Mouse (Mus musculus) hindbrain, embryonic 16.5 days (tissue): ENCODE measurements around the gene Adprh. TPM values are rescaled to one million over a fixed set of nuclear protein-coding genes. Genes with fewer than 3 reads are reported as not detected.

Experiments used
- ATAC-seq: fragments of 200-750 bp; cut with Nextera tagmentation; 2 replicates; pipeline ENCODE4 v1.8.0; 2017; ENCODE audit warnings: moderate TSS enrichment, moderate library complexity
- H3K27ac ChIP-seq: fragments of 300-500 bp; sonication (generic); 2 replicates; pipeline ENCODE4 v1.5.1; 2014; ENCODE audit warnings: low read depth, mild to moderate bottlenecking, control low read depth, low read length, moderate library complexity
- H3K27me3 ChIP-seq: fragments of 300-500 bp; sonication (generic); replicated peaks from 2 replicates; pipeline ENCODE4 v1.6.1; 2014; ENCODE audit warnings: low read length; ENCODE audit not compliant: control insufficient read depth, insufficient read depth
- H3K36me3 ChIP-seq: fragments of 300-500 bp; sonication (generic); 2 replicates; pipeline ENCODE4 v1.6.1; 2014; ENCODE audit warnings: mild to moderate bottlenecking, low read length, moderate library complexity, mixed read lengths; ENCODE audit not compliant: control insufficient read depth, insufficient read depth
- H3K4me1 ChIP-seq: fragments of 300-500 bp; sonication (generic); 2 replicates; pipeline ENCODE4 v1.6.1; 2014; ENCODE audit warnings: low read depth, low read length; ENCODE audit not compliant: control insufficient read depth, insufficient read depth
- H3K4me2 ChIP-seq: fragments of 300-500 bp; sonication (generic); 2 replicates; pipeline ENCODE4 v1.6.1; 2014; ENCODE audit warnings: mild to moderate bottlenecking, low read length, control low read depth, moderate library complexity
- H3K4me3 ChIP-seq: fragments of 300-500 bp; sonication (generic); 2 replicates; pipeline ENCODE4 v1.5.1; 2014; ENCODE audit warnings: mild to moderate bottlenecking, low read length, control low read depth, moderate library complexity
- H3K9ac ChIP-seq: fragments of 300-500 bp; sonication (generic); 2 replicates; pipeline ENCODE4 v1.6.1; 2014; ENCODE audit warnings: low read depth, mild to moderate bottlenecking, control low read depth, low read length, moderate library complexity
- H3K9me3 ChIP-seq: fragments of 300-500 bp; sonication (generic); 2 replicates; pipeline ENCODE4 v1.6.1; 2014; ENCODE audit warnings: mild to moderate bottlenecking, low read length, moderate library complexity; ENCODE audit not compliant: control insufficient read depth
- WGBS: fragments of 180-500 bp; shearing (Covaris S2); extraction: QIAGEN DNeasy Blood & Tissue Kit; methylation state at CpG from one replicate; pipeline ENCODE4 v1.1.7; 2014; 5-methylcytosine and 5-hydroxymethylcytosine counted together
- polyA plus RNA-seq: library from polyadenylated mRNA; unstranded; fragments of >200 nt; fragmentation: Nextera tagmentation; extraction: Ambion mirVana; gene quantifications from 2 replicates; pipeline ENCODE4 v1.2.1, GENCODE M21; 2015

The Adprh gene
- polyA plus RNA-seq, 1 experiment from 2014 or later = 159 TPM

DNA sequence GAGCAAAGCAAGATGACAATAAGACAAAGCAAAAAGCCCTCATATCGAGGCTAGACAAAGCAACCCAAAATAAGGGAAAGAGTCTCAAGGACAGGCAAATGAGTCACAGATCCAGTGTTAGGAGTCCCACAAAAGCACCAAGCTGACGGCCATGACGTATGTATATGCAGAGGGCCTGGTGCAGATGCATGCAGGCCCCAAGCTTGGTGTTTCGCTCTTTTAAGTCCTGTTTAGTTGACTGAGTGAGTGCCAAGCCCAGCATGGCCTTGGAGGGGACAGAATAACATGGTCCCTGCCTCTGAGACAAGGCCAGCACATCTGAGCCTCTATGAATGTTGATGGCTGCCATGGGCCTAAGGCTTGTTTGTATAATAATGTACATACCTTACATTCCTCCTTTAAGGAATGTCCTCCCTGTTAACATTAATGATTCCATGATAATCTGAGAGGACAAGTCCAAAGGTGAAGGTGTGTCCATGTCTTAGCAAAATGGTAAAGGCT is 18.2 kb downstream of the Adprh start:
- H3K4me2 ChIP-seq = no peak overlapping the region

GRCm38 (mm10) chr16:38433514-38433913 is 19.0 kb downstream of the Adprh start:
- ATAC-seq = no peak
- Histone ChIP-seq H3K4me1 (no peaks in the 10 kb centered on the region), H3K9ac (no peak overlapping the region), H3K27ac (no peak overlapping the region), H3K9me3 (no peaks in the 10 kb centered on the region), H3K4me3 (no peak overlapping the region), H3K27me3 (no peaks in the 10 kb centered on the region), H3K36me3 (no peaks in the 10 kb centered on the region), H3K4me2 (no peak overlapping the region)
- WGBS = 88% methylated on average over 8 of the region's 8 CpGs

More for the DNA sequence above, 18.2 kb downstream of the Adprh start:
- Histone ChIP-seq H3K36me3 (no peaks in the 10 kb centered on the region), H3K4me1 (no peaks in the 10 kb centered on the region), H3K4me3 (no peak overlapping the region), H3K9ac (no peak overlapping the region), H3K27me3 (no peaks in the 10 kb centered on the region), H3K27ac (no peak overlapping the region), H3K9me3 (no peaks in the 10 kb centered on the region)
- WGBS = 86% methylated on average over 4 of the region's 4 CpGs
- ATAC-seq = no peak

- 81% methylated on average over 11 of the region's 11 CpGs for WGBS
These were observed 19.7 kb downstream of the Adprh start, which contains the start of gene Pla1a for GRCm38 (mm10) chr16:38432498-38433425. TSS of gene Pla1a (minus strand) at chr16:38433145.

GRCm38 (mm10) chr16:38431446-38432185 is 20.9 kb downstream of the Adprh start:
- ATAC-seq = no peak
- H3K4me3 ChIP-seq = no peak overlapping the region
- no peaks in the 10 kb centered on the region for H3K36me3 ChIP-seq
- H3K9me3 ChIP-seq = no peaks in the 10 kb centered on the region
- no peak overlapping the region for H3K27ac ChIP-seq
- H3K27me3 ChIP-seq = no peaks in the 10 kb centered on the region
- no peaks in the 10 kb centered on the region for H3K4me1 ChIP-seq
- H3K9ac ChIP-seq = no peak overlapping the region
- 54% methylated on average over 13 of the region's 13 CpGs for WGBS
- no peak overlapping the region for H3K4me2 ChIP-seq

More at GRCm38 (mm10) chr16:38432498-38433425, 19.7 kb downstream of the Adprh start, which contains the start of gene Pla1a:
- Histone ChIP-seq H3K4me3 (no peak within 1 kb of the TSS), H3K27me3 (no peaks in the 10 kb centered on the region), H3K9me3 (no peaks in the 10 kb centered on the region), H3K27ac (no peak within 1 kb of the TSS), H3K4me2 (no peak within 1 kb of the TSS), H3K36me3 (no peaks in the 10 kb centered on the region), H3K9ac (no peak within 1 kb of the TSS), H3K4me1 (no peaks in the 10 kb centered on the region)
- no peak for ATAC-seq

DNA sequence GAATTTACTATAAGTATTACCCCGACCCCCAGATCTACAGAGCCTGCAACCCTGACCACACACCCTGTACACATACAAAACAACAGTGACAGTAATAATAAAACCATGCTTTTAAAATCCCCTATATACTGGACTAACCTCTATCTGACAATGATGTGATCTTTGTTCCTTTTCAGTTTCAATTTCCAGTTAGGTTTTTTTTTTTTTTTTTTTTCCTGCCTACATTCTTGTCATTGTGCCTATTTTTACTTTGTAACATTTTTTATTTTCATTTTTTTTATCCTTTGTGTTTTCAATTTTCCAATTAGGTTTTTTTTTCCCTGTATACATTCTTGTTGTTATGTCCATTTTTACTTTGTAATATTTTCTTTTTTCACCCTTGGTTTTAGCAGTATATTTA is 26.7 kb downstream of the Adprh start:
- Histone ChIP-seq H3K4me2 (no peak overlapping the region), H3K9me3 (no peaks in the 10 kb centered on the region), H3K4me3 (no peak overlapping the region), H3K36me3 (no peaks in the 10 kb centered on the region), H3K27ac (no peak overlapping the region), H3K9ac (no peak overlapping the region), H3K4me1 (no peaks in the 10 kb centered on the region), H3K27me3 (no peaks in the 10 kb centered on the region)
- no peak for ATAC-seq
- WGBS = 96% methylated on average over 1 of the region's 1 CpGs

GRCm38 (mm10) chr16:38425374-38425773 is 27.1 kb downstream of the Adprh start:
- ATAC-seq = no peak
- no peak overlapping the region for H3K9ac ChIP-seq
- 87% methylated on average over 2 of the region's 2 CpGs for WGBS

DNA sequence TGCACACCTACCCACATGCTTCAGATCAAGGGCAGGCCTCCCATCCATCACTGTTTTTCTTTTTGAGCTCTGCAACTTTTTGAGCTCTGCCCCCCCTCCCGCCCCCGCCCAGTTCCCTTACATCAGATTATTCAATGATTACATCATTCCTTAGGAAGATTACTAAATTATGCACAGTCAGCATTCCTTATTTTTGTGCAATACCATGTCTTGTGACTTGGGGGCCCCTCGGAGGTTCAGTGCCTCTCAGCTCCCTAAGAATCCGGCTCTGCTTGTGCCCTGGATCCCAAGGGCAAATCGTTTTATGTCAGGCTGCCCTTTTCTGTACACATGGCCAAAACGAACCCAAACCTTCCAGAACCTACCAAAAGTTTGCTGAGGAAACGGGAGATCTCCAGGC is 37.5 kb downstream of the Adprh start:
- Histone ChIP-seq H3K27ac (no peak overlapping the region), H3K4me3 (no peak overlapping the region), H3K27me3 (no peaks in the 10 kb centered on the region), H3K36me3 (no peaks in the 10 kb centered on the region), H3K9me3 (no peaks in the 10 kb centered on the region), H3K4me1 (no peaks in the 10 kb centered on the region), H3K4me2 (no peak overlapping the region), H3K9ac (no peak overlapping the region)
- ATAC-seq = no peak
- WGBS = 88% methylated on average over 7 of the region's 7 CpGs

More at GRCm38 (mm10) chr16:38425374-38425773, 27.1 kb downstream of the Adprh start:
- H3K4me1 ChIP-seq = no peaks in the 10 kb centered on the region
- no peak overlapping the region for H3K27ac ChIP-seq
- no peaks in the 10 kb centered on the region for H3K36me3 ChIP-seq
- no peaks in the 10 kb centered on the region for H3K9me3 ChIP-seq
- H3K4me2 ChIP-seq = no peak overlapping the region
- no peaks in the 10 kb centered on the region for H3K27me3 ChIP-seq
- no peak overlapping the region for H3K4me3 ChIP-seq

GRCm38 (mm10) chr16:38408416-38408815 is 44.1 kb downstream of the Adprh start:
- WGBS = over 99% methylated on average over 8 of the region's 8 CpGs
- Histone ChIP-seq H3K4me1 (no peaks in the 10 kb centered on the region), H3K4me3 (no peak overlapping the region), H3K27me3 (no peaks in the 10 kb centered on the region), H3K9me3 (no peaks in the 10 kb centered on the region), H3K36me3 (no peaks in the 10 kb centered on the region), H3K27ac (no peak overlapping the region), H3K9ac (no peak overlapping the region), H3K4me2 (no peak overlapping the region)
- ATAC-seq = no peak

DNA sequence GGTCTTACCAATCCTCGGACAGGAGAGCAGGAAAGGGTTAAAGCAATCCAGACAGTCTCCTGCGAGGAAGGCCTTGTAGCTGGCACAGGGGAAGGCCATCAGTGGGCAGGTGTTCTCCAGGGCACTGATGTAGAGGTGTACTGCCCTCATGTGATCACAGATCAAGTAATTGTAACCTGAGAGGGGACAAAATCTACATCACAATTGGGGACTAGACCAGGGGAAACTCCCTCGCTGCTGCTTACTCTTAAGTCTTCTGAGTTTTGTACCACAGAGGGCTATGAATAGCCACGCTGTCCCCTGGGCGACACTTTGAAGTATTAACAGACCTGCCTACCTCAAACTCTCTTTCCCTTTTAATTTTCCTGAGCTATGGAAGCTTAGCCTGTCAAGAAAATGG is 44.9 kb downstream of the Adprh start:
- 38% methylated on average over 5 of the region's 5 CpGs for WGBS
- no peak overlapping the region for H3K4me3 ChIP-seq
- no peak overlapping the region for H3K4me2 ChIP-seq
- no peaks in the 10 kb centered on the region for H3K9me3 ChIP-seq
- no peaks in the 10 kb centered on the region for H3K4me1 ChIP-seq
- H3K27me3 ChIP-seq = no peaks in the 10 kb centered on the region
- H3K36me3 ChIP-seq = no peaks in the 10 kb centered on the region
- no peak for ATAC-seq
- H3K9ac ChIP-seq = no peak overlapping the region
- H3K27ac ChIP-seq = no peak overlapping the region
